Mouse (Mus musculus) induced T-regulatory cell, adult 2 months (primary cell): Measurements from ENCODE around the gene Marcks.
"Not testable (repeated sequence)": the region's sequence is repeated elsewhere in the genome, so short reads cannot be mapped to it uniquely, and the experiment has no call there.

Experiments used
- DNase-seq: peaks from one replicate; pipeline ENCODE4 v3.0.0-alpha.2; 2012; ENCODE audit warnings: low read depth

Gene Marcks

DNA sequence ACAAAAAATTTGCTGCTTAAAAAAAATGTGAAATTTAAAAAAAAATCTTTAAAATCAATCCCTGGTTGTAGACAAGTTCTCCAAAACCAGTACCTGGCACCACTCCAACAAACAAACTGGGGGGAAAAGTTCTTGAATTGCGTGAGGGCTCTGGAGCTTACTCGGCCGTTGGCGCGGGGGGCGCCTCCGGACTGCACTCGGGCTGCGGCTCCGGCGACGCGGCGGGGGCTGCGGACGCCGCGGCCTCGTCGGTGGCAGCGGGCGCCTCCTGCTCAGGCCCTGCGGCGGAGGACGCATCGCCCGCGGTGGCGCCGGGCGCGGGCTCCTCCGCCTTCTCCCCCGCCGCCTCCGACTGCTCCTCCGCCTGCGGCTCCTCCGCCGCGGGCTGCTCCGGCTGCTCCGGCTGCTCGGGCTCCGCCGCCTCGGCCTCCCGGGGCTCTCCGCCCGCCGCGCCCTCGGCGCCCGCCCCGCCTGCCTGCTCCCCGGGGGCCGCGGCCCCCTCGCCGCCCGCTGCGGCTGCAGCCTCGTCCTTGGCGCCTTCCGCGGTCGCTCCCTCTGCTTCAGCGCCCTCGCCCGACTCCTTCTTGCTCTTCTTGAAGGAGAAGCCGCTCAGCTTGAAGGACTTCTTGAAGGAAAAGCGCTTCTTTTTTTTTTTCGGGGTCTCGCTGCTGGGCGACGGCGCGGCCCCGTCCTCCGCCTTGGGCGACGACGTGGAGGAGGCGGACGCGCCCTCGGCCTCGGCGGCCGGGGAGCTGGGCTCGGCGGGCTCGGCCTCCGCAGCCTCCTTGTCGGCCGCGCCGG, 2.6 kb downstream of the Marcks start:
- peak; percentile 54 for DNase-seq

DNA sequence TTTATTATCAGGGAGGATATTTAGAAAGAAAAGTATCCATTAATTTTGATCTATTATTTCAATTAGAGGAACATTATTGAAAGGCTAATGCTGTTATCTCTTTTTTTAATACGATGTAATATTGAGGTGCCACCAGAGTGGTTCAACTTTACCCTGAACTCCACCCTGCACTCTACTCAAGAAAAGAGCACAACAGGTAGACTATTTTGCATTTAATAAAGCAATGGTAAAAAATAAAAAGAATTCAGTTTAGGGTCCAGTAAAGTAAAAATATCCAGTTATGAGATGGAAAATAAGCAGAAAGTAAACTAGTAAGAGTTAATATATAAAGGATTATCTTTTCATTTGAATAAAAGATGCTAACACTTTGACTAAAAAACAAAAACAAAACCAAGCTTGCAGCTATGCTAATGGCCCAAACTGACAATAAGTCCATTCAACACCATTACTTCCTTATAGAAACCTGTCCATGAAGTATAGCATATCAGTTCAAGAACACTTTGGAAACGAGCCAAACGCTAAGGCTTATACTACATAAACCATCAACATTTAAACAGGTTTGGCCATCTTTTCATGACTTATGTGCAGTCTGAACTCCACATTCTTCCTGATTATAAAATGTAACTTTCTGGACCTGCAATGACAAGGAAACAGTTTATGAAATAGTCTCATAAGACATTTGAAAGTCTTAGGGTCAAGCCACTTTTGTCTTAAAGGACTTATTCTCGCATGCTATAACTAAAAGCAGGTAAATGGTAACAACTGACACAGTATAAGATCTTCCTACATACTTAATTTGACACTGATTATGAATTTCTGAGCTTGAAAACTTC, 4.6 kb downstream of the Marcks start:
- DNase-seq = no peak

DNA sequence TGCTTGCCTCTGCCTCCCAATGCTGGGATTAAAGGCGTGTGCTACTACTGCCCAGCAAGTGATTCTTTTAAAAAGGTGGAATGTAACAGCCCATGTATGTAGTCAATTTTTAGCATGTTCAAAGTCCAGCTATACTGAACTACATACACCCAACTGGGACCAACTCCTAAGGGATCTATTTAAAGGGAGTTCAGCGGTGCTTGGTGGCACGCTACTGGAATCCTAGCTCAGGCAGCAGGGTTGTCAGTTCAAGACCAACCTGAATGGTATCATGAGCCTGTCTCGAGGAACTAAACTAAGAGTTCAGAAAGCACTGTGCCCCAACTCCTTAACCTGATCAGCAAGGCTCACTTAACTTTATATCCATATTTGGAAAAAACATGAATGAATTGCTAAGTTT, 6.0 kb downstream of the Marcks start:
- DNase-seq = no peak

DNA sequence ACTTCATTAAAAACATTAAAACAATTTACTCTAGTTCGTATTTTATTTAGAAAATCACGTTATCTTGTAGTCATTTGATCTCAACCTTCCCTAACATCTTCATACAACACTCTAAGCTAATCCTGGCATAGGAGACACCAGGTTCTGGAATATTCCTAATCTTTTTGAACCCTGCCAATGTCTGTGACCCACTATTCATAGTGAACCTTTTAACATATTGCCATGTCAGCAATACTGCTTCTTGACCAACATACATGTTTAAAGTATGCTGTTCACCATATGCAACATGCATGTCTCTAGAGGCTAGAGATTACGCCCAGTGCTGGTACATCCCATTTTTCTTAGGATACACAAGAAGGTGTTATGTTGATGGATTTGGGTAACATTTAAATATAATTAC, 9.1 kb downstream of the Marcks start:
- DNase-seq = no peak

DNA sequence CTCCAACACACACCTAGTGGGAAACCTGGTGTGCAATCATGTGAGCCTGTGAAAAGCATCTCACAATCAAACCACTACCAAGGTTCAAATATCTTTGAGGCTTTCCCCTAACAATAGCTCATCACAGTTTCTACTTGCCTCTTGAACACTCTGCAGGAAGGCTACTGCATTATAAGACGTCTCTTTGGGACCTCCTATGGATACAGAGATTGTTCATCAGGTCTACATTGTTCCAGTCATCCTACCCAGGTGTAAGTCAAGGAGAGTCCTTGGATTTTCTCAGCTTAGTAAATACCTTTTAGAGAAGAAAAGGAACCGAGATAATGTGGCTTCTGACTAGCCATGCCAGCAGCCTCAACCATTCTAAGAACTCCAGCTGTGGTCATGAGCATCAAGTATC, 23.4 kb downstream of the Marcks start:
- no peak for DNase-seq

DNA sequence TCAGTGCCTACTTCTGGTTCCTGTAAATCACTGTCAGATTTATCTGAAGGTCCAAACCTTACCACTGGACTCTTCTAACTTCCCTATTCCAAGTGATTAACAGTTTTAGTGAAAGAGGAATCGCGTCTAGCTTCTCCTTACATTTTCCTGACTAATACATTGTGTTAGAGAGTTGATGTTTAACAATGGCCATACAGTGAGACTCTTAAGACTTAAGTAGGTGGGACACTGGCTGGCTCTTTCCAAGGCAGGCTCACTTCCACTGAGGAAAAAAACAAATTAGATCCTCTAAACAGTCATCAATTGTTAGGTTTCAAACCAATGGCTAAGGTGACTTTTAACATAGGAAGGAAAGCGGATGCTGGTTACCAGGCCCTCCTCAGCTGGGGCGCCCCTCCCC, 25.9 kb downstream of the Marcks start:
- DNase-seq = no peak

DNA sequence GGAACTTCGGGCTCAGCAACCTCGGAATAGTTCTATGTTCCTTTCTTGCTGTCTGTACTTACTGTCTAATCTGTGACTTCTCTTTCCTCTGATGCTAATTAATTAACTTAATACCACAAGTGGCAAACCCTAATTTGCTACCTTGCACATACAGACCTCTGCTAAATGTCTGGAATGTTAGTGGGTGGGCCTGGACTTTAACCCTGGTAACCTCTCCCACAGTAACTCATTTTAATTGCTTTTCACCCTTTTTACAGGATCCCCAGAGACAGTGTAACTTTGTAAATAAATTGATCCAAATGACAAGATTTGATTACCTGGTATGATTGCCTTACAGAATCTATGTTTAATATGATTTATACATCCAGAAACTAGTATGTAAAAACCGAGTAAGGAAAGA, 26.4 kb downstream of the Marcks start:
- no peak for DNase-seq

DNA sequence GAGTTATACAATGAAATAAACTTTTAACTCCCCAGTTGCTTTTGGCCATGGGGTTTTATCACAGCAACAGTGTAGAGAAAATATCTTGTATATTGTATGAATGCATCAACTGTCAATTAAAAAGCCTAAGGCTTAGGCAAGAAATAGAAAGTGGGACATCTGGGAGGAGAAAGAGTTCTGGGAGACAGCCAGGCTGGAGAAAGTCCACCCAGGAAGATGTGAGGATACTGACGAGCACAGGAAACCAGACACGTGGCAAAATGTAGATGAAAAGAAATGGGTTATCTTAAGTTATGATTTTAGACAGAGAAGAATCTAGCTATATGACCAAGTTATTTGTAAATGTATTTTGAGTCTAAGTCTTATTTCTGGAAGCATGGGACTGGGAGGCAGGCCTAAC, 27.3 kb downstream of the Marcks start:
- DNase-seq = no peak

DNA sequence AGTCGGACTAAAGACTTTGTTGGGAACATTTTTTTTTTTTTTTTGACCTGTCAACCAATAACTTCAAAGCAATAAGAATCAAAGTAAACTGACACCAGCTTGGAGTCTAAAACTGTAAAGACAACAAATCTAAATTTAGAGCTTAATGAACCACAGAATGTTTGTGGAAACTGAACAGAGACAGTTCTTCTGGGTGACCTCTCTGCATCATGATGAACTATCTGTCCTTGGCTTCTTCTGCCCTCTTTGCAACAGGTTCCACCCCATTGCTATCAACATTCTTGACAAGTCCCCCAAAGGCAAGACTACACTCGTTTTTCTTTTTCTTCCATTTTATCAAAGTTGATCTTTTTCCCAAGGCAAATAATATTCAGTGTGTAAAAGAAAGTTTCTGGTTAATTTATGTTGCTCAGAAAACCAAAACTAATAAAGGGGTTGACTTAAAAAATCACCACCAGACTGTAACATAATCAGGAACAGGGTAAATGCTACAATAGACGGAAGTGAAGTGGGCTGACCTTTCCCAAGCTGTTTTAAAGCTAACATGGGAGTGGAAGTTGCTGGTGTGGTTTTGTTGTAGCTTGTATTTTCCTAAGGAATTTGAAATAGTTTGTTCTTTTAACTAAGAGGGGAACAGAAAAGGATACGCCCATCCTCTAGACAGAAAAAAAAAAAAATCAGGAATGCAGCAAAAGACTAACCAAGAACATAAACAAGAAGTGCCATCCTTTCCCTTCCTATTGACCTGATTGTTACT, 31.7 kb downstream of the Marcks start:
- no peak for DNase-seq

DNA sequence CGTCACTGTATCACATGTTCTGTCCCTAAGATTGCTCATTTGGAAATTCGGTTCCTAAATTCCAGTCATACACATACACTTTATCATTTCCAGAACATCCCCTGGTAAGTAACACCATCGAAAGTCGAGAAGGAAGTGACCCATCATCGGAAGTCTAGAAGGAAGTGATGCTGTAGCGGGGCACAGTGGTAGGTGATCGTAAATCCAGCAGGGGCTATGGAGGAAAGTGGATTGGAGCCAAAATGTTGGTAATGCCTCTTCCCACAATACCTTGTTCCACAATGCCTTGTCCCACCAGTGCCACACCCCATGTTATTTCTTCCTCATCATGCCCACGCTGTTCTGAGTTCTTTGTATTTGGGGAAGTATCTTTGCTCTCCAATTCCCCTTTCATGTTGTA, 32.4 kb downstream of the Marcks start:
- no peak for DNase-seq

DNA sequence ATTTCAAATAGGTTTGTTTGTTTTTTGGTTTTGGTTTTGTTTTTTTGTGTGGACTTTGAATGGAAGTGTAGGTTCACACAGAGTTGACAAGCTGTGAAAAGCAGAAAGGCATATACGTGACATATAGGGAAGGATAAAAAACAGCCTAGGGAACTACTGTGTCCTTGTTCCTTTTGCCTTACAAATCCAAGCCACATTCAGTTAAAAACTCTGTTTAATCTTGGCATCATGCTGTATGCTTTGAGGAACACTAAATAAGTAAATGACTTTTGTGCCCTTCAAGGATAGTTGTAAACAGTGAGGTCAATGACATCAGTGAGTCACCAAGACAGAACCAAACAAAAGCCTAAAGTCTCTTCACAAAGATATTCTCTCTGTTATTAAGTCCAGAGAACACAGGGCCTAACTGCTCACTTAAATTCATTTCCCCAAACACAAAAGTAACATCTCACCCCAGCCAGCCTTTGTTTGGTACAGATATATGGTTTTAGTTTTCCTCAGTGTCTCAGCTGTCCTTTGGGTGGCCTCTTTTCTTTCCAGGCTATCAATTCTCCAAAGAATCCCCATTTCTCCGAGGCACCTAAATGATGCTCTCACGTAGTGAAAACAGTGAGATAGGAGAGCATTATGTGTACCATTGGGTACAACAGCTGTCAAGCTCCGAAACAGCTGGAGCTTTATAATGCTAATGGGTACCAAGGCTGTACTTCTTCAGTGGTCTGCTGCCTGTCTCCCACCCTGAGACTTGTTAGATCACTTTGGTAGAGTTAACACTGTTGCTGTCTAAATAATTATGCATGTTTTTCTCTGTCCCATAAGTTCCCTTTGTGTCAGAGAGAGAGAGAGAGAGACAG, 36.3 kb downstream of the Marcks start:
- DNase-seq = no peak

DNA sequence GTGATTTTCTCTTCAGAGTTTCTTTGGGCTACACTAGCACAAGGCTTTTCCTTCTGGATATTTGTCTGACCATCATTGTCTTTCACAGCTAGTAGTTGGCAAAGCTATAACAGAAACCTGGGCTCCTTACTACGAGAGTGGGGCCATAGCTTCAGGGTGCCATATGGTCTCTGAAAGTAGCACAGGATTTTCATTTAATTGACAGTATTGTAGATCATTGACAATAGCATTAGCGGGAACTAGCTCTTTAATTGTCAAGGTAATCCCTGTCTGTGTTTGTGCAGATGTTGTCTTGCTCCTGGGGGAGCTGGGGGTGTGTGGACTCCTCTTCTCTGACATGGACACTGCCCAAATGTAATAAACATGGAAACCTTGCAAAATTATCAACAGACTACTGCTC, 37.0 kb downstream of the Marcks start:
- no peak for DNase-seq

DNA sequence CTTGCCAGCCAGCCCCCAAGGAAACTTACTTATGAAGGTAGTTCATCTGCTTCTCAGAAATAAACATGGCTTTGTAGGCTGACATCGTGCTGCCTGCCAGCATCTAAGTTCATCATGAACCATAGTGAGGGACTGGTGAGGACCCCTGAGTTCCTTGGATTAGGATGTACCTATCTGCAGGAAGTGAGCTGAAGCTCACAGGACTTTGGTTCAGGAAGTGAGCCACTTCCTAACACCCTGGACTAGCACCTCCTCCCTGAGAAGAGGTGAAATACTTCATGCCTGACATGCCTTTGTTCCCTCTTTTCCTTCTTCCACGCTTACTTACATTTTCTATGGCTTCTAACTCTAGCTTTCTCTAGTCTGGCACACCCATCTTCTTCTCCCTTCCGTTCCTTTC, 42.2 kb downstream of the Marcks start:
- no peak for DNase-seq

DNA sequence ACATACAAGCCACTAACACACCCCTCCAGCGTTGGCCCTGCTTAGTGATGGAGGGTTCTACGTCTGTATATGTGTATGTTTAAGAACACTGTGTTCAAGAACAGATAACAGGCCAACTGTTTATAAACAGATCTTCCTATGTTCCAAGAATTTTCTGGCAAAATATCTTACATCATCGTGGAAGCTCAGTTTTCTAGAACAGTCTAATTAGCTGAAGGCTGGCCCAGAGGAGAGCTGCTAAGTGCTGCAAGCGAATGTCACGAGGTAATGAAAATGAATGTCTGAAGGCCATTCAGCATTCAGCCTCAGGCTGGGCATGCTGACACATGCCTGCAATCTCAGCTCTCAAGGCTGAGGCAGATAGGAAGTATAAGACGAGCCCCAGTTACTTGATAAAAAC, 42.9 kb downstream of the Marcks start:
- DNase-seq = no peak

DNA sequence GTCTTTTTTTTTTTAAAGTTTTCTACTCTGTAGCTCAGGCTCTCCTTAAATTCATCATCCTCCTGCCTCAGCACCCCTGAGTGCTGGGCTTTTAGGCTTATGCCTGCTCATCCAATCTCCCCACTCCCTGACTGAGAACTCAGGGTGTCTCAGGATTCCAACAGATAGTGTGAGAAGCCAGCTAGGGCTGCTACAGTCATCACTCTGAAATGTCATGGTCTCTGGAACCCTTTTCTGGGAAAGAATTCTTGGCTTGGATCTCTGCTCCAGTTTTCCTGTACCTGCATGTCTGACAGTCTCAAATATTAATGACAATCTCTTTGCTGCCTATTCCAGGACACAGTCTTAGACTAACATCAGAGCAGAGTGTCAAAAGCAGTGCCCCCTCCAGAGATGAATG, 45.4 kb downstream of the Marcks start:
- no peak for DNase-seq

DNA sequence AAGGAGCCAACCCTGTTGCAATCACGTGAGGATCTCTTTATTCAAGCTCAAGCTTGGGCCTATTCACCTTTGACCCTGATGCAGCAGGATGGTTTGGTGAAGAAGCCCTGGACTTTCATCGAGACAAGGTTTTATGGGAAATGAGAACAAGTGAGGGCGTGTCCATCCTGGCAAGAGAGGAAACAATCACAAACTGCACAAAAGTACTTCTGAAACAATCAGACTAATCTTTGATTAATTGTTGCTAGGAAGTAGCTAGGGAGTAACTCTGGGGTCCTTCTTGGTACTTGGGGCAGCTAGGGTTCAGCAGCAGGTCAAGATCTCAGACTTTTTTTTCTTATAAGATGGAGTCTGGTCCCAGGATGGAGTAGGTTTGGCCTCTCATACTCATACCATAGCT, 48.3 kb downstream of the Marcks start:
- no peak for DNase-seq

DNA sequence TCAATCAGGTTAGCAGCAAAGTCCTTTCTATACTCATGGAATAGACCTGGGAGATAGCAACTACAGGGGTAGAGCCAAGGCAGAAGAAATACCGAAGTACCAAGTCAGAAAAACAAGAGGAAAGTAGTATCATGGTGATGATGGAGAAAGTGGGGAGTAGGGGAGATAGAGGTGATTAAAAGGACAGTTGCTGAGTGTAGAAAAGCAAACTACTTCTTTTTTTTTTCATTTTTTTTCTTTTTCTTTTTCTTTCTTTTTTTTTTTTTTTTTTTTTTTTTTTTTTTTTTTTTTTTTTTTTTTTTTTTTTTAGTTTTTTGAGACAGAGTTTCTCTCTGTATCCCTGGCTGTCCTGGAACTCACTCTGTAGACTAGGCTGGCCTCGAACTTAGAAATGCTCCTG, 54.6 kb downstream of the Marcks start:
- DNase-seq = not testable (repeated sequence)
